Mouse (Mus musculus): ENCODE measurements at regions not wholly inside any gene's neighbourhood (a gene's known extent, or its start where the extent isn't known, plus 50 kb on each side); places are given as distances from the start of the nearest gene placed in this dataset.

- ATAC-seq (ENCODE audit: low TSS enrichment) = no peak
Observed at GRCm38 (mm10) chr6:44092336-44092735, 426.3 kb upstream of the Tpk1 start.

- no peak for ATAC-seq (ENCODE audit: low TSS enrichment)
Observed at GRCm38 (mm10) chr6:44081922-44082552, 416.0 kb upstream of the Tpk1 start.

- ATAC-seq (ENCODE audit: low TSS enrichment) = peak; percentile 67
Observed at GRCm38 (mm10) chr6:44073124-44073523, 407.0 kb upstream of the Tpk1 start.

- peak; percentile 97 for ATAC-seq (ENCODE audit: low TSS enrichment)
Observed at GRCm38 (mm10) chr6:44067841-44068240, 401.8 kb upstream of the Tpk1 start.

All from frontal cortex, adult (tissue).